Mouse (Mus musculus) heart, postnatal 0 days (tissue): ENCODE results near the gene Rtp4.

ENCODE experiments used
- CTCF ChIP-seq: IDR thresholded peaks from 2 replicates; pipeline ENCODE4 v1.5.1; 2016; ENCODE audit warnings: antibody characterized with exemption, control low read depth, low read depth
- EP300 ChIP-seq: IDR thresholded peaks from 2 replicates; pipeline ENCODE4 v1.6.1; 2016; ENCODE audit warnings: antibody characterized with exemption, low read depth

DNA sequence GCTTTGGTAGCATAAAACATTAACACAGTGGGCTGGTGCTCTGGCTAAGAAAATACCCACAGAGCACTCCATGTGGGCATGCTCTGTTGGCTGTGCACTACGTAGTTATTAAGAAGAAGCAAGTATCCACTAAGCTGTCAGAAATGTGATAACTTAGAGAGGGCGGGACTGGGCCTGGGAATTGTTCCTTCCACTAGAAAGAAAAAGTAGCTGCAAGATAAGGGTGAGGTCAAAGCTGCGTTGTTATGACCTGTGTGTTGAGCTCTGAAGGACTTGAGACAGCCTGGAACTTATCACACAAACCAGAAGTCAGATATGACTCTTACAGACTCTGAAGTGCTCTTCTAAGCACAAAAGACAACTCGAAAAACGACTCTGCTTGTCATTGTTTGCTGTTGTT lies 19.5 kb upstream of the Rtp4 start:
- TF ChIP-seq CTCF (no peak), EP300 (no peak)
